Mouse (Mus musculus) lung, embryonic 14.5 days (tissue): ENCODE measurements at regions not wholly inside any gene's neighbourhood (a gene's known extent, or its start where the extent isn't known, plus 50 kb on each side); places are given as distances from the start of the nearest gene placed in this dataset.
A peak's percentile ranks its signal among the peaks of the same experiment; 100 is the strongest.

Source experiments
- ATAC-seq: fragments of 200-750 bp; cut with Nextera tagmentation; 2 replicates; pipeline ENCODE4 v1.8.0; 2017; ENCODE audit warnings: mild to moderate bottlenecking, moderate TSS enrichment, moderate library complexity; ENCODE audit not compliant: insufficient read depth
- DNase-seq: peaks from one replicate; pipeline ENCODE4 v3.0.0-alpha.2; 2015
- H3K27ac ChIP-seq: fragments of 300-500 bp; sonication (generic); 2 replicates; pipeline ENCODE4 v1.5.1; 2014; ENCODE audit warnings: low read depth, mild to moderate bottlenecking, moderate library complexity
- H3K27me3 ChIP-seq: fragments of 300-500 bp; sonication (generic); 2 replicates; pipeline ENCODE4 v1.6.1; 2014; ENCODE audit warnings: low read length, control low read depth; ENCODE audit not compliant: insufficient read depth
- H3K36me3 ChIP-seq: fragments of 300-500 bp; sonication (generic); 2 replicates; pipeline ENCODE4 v1.6.1; 2014; ENCODE audit warnings: control low read depth; ENCODE audit not compliant: insufficient read depth
- H3K4me1 ChIP-seq: fragments of 300-500 bp; sonication (generic); 2 replicates; pipeline ENCODE4 v1.6.1; 2014; ENCODE audit warnings: antibody characterized with exemption, control low read depth; ENCODE audit not compliant: insufficient read depth
- H3K4me2 ChIP-seq: fragments of 300-500 bp; sonication (generic); 2 replicates; pipeline ENCODE4 v1.6.1; 2014; ENCODE audit warnings: mild to moderate bottlenecking
- H3K4me3 ChIP-seq: fragments of 300-500 bp; sonication (generic); 2 replicates; pipeline ENCODE4 v1.5.1; 2014; ENCODE audit warnings: low read depth, low read length
- H3K9ac ChIP-seq: fragments of 300-500 bp; sonication (generic); 2 replicates; pipeline ENCODE4 v1.6.1; 2014
- H3K9me3 ChIP-seq: fragments of 300-500 bp; sonication (generic); 2 replicates; pipeline ENCODE4 v1.6.1; 2016; ENCODE audit warnings: low read depth, low read length, control low read depth
- CTCF ChIP-seq: IDR thresholded peaks from 2 replicates; pipeline ENCODE4 v1.5.1; 2016; ENCODE audit warnings: antibody characterized with exemption, low read depth
- WGBS: fragments of 180-500 bp; shearing (Covaris S2); extraction: QIAGEN DNeasy Blood & Tissue Kit; methylation state at CpG from one replicate; pipeline ENCODE4 v1.1.7; 2014; 5-methylcytosine and 5-hydroxymethylcytosine counted together

GRCm38 (mm10) chr16:90625301-90626034, 101.7 kb downstream of the Mis18a start:
- Histone ChIP-seq H3K9ac (no peak overlapping the region), H3K4me3 (no peak overlapping the region), H3K27ac (peak overlapping the region; percentile 95), H3K4me1 (peaks cover 52% of the 10 kb centered on the region), H3K36me3 (no peaks in the 10 kb centered on the region), H3K27me3 (no peaks in the 10 kb centered on the region), H3K9me3 (no peaks in the 10 kb centered on the region), H3K4me2 (peak overlapping the region; percentile 19)
- DNase-seq (peak; percentile 82), ATAC-seq (peak; percentile 57)
- peak; percentile 38 for TF ChIP-seq CTCF
- 26% methylated on average over 16 of the region's 16 CpGs for WGBS

GRCm38 (mm10) chr16:90624039-90624625, 103.1 kb downstream of the Mis18a start:
- peaks cover 48% of the 10 kb centered on the region for H3K4me1 ChIP-seq
- H3K36me3 ChIP-seq, result no peaks in the 10 kb centered on the region
- no peaks in the 10 kb centered on the region for H3K27me3 ChIP-seq
- H3K4me2 ChIP-seq, result peak overlapping the region; percentile 27
- no peaks in the 10 kb centered on the region for H3K9me3 ChIP-seq
- no peak overlapping the region for H3K9ac ChIP-seq
- TF ChIP-seq CTCF, result no peak
- H3K27ac ChIP-seq, result peak overlapping the region; percentile 95
- no peak overlapping the region for H3K4me3 ChIP-seq
- WGBS, result 24% methylated on average over 17 of the region's 17 CpGs
- peak; percentile 59 for ATAC-seq
- DNase-seq, result peak; percentile 95

- peak overlapping the region; percentile 95 for H3K27ac ChIP-seq
Observed at GRCm38 (mm10) chr16:90622677-90623225, 104.5 kb downstream of the Mis18a start.

GRCm38 (mm10) chr16:90621761-90622411, 105.3 kb downstream of the Mis18a start:
- no peaks in the 10 kb centered on the region for H3K36me3 ChIP-seq
- no peaks in the 10 kb centered on the region for H3K9me3 ChIP-seq
- H3K27ac ChIP-seq, result peak overlapping the region; percentile 95
- DNase-seq, result peak; percentile 80
- WGBS, result 46% methylated on average over 13 of the region's 13 CpGs
- H3K4me3 ChIP-seq, result no peak overlapping the region
- peaks cover 48% of the 10 kb centered on the region for H3K4me1 ChIP-seq
- no peaks in the 10 kb centered on the region for H3K27me3 ChIP-seq
- no peak for TF ChIP-seq CTCF
- no peak for ATAC-seq
- no peak overlapping the region for H3K4me2 ChIP-seq
- no peak overlapping the region for H3K9ac ChIP-seq

More at GRCm38 (mm10) chr16:90622677-90623225, 104.5 kb downstream of the Mis18a start:
- ATAC-seq (no peak), DNase-seq (no peak)
- Histone ChIP-seq H3K36me3 (no peaks in the 10 kb centered on the region), H3K4me1 (peaks cover 48% of the 10 kb centered on the region), H3K9ac (no peak overlapping the region), H3K4me2 (no peak overlapping the region), H3K9me3 (no peaks in the 10 kb centered on the region), H3K4me3 (no peak overlapping the region), H3K27me3 (no peaks in the 10 kb centered on the region)
- TF ChIP-seq CTCF, result no peak
- 62% methylated on average over 8 of the region's 8 CpGs for WGBS

GRCm38 (mm10) chr16:90619565-90620311, 107.5 kb downstream of the Mis18a start:
- no peak overlapping the region for H3K4me2 ChIP-seq
- no peaks in the 10 kb centered on the region for H3K9me3 ChIP-seq
- 36% methylated on average over 13 of the region's 13 CpGs for WGBS
- H3K4me1 ChIP-seq, result peaks cover 35% of the 10 kb centered on the region
- peak overlapping the region; percentile 71 for H3K27ac ChIP-seq
- no peaks in the 10 kb centered on the region for H3K36me3 ChIP-seq
- ATAC-seq (peak; percentile 75), DNase-seq (peak; percentile 90)
- H3K4me3 ChIP-seq, result no peak overlapping the region
- no peak for TF ChIP-seq CTCF
- no peaks in the 10 kb centered on the region for H3K27me3 ChIP-seq
- H3K9ac ChIP-seq, result no peak overlapping the region

GRCm38 (mm10) chr16:90615791-90616190, 111.4 kb downstream of the Mis18a start:
- no peak overlapping the region for H3K27ac ChIP-seq
- no peak overlapping the region for H3K9ac ChIP-seq
- 64% methylated on average over 10 of the region's 10 CpGs for WGBS
- no peak overlapping the region for H3K4me3 ChIP-seq
- no peaks in the 10 kb centered on the region for H3K27me3 ChIP-seq
- TF ChIP-seq CTCF, result no peak
- no peaks in the 10 kb centered on the region for H3K36me3 ChIP-seq
- DNase-seq, result no peak
- H3K4me2 ChIP-seq, result no peak overlapping the region
- peaks cover 8% of the 10 kb centered on the region for H3K4me1 ChIP-seq
- H3K9me3 ChIP-seq, result no peaks in the 10 kb centered on the region
- ATAC-seq, result no peak
